ENCODE assay signal across 1 mouse cellular context in the genomic region with DNA sequence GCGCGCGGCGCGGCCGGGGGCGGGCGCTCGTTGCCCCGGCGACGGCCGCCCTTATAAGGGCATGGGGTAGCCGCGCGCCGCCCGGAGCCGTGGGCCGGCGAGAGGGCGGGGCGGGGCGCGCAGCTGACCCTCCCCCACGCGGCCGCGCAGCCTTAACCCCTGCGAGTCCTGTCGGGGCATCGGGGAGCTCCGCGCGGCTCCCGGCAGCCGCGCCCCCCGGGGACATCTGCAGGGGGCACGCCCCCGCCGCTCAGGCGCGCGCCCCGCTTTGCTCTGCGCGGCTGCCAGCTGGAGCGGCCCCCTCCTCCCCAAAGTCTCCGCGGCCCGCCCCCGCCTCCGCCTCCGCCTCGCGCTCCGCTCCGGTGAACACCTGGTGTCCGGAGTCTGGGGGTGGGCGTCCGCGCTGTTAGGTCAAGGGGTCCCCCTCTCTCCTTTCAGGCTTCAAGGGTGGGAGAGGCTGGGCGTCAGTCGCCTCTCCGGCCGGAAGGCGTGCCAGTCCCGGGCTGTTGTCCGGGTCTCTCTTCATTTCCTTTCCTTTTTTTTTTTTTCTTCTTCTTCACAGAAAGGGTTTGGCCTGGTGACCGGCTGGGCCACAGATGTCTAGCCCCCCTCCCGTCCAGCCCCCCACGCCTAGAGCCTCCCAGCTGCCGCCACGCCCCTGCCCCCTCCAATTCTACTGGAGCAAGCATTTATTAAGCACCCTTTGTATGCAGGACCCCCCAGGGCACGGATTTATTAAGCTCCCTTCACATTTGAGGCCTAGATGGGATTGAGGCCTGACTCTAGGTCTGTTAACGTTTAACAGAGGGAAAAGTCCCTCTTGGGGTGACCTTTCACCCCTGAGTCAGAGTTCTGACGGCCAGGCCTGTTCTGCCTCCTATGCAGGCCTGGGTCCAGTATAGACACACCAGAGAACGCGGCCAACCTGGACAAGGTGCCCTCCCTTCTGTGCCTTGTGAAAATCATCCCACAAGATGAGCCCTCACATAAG.
TF ChIP-seq lines count a peak whose summit lies in the region.

No protein-coding gene starts in this region.

TF ChIP-seq in MEL, 35 proteins besides CTCF, POLR2A, EP300 and RAD21 (continued from another document):
- no peak; the same call in 1 of the 2 replicates for TF ChIP-seq HCFC1 (IDR thresholded peaks at IDR 0.05; ENCODE audit: low read depth, low read length)
- peak; percentile 19; the same call in 1 of the 2 replicates for TF ChIP-seq MXI1 (IDR thresholded peaks at IDR 0.05; ENCODE audit: low read depth, low read length)
- TF ChIP-seq SIN3A (IDR thresholded peaks at IDR 0.05; ENCODE audit: low read length) = peak; percentile 26; the same call in 1 of the 2 replicates
- 0 out of 2 replicates have a peak, but pooled peaks have one; percentile 21 for TF ChIP-seq ZNF384 (IDR thresholded peaks at IDR 0.05; ENCODE audit: low read depth, low read length)
